23 mouse cellular contexts compared by ENCODE assay signal in the genomic region with DNA sequence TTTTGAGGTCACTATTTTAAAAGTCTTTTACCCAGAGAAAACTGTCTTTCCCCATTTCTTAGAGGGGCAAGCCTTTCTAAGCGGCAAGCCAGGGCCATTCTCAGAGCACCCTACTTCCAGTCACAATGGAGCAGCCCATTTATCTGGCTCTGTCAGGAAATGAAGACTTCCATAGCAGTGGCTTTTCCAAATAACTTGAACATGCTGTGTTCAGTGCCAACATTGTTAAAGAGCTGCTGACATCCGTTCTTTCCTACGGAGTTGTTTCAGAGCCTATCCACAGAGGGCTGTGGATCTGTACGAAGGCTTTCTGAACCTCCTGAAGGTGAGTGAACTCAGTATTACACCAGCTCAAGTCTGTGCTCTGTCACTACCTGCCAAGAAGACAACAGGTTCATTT. TPM values are rescaled to one million over a fixed set of nuclear protein-coding genes. Genes with fewer than 3 reads are reported as not detected.
DNase-seq lines count a peak whose midpoint lies in the region; ATAC-seq lines count a peak whose summit lies in the region.
"Had no signal": no experiment of that assay in that cellular context is flagged by ENCODE, and none has a peak within 500 bp of the region (broad histone marks: within the 10 kb centered on the region; RNA-seq: fewer than 3 reads in every experiment).

No protein-coding gene starts in this region.

- 0 out of 2 replicates have a peak, but pooled peaks cover 3% of the 10 kb centered on the region for H3K4me1 ChIP-seq in heart, embryonic 13.5 days
- H3K4me1 ChIP-seq in liver, embryonic 16.5 days (ENCODE audit: control insufficient read depth, low read depth, low read length): no peaks in the 10 kb centered on the region
- peaks cover 6% of the 10 kb centered on the region; the same call in 1 of the 2 replicates for H3K4me1 ChIP-seq in liver, embryonic 12.5 days
- no peaks in the 10 kb centered on the region for H3K4me1 ChIP-seq in heart, embryonic 16.5 days (ENCODE audit: control insufficient read depth, insufficient read depth, low read length)
- H3K4me1 ChIP-seq: forebrain, embryonic 12.5 days; hindbrain, embryonic 10.5 days; midbrain, embryonic 10.5 days; stomach, embryonic 15.5 days had no signal

- no peaks in the 10 kb centered on the region for H3K9me3 ChIP-seq in heart, embryonic 13.5 days
- H3K9me3 ChIP-seq in liver, embryonic 16.5 days (replicated peaks; ENCODE audit: control insufficient read depth, low read length): no peaks in the 10 kb centered on the region
- H3K9me3 ChIP-seq in liver, embryonic 12.5 days (replicated peaks): no peaks in the 10 kb centered on the region
- H3K9me3 ChIP-seq in heart, embryonic 16.5 days (replicated peaks; ENCODE audit: control insufficient read depth, low read length): no peaks in the 10 kb centered on the region
- H3K9me3 ChIP-seq: forebrain, embryonic 12.5 days; midbrain, embryonic 10.5 days; stomach, embryonic 15.5 days had no signal

- intact Hi-C loops in heart, postnatal 36 days (cut with DNase I): loop anchor here (2.0 to 5.0 kb wide), 3 partner anchors 56 to 190 kb away; a partner anchor contains a TSS

- no peaks in the 10 kb centered on the region for H3K27me3 ChIP-seq in heart, embryonic 13.5 days (replicated peaks)
- no peaks in the 10 kb centered on the region for H3K27me3 ChIP-seq in liver, embryonic 16.5 days (ENCODE audit: control insufficient read depth, insufficient read depth, low read depth, low read length)
- H3K27me3 ChIP-seq in liver, embryonic 12.5 days (replicated peaks): no peaks in the 10 kb centered on the region
- H3K27me3 ChIP-seq in heart, embryonic 16.5 days (ENCODE audit: control insufficient read depth, insufficient read depth, low read length): no peaks in the 10 kb centered on the region
- H3K27me3 ChIP-seq: forebrain, embryonic 12.5 days; stomach, embryonic 15.5 days had no signal

- H3K27ac ChIP-seq in heart, embryonic 13.5 days (replicated peaks): peak overlapping the region; percentile 63; the same call in 1 of the 2 replicates
- no peak overlapping the region for H3K27ac ChIP-seq in liver, embryonic 16.5 days (ENCODE audit: low read length)
- no peak overlapping the region for H3K27ac ChIP-seq in liver, embryonic 12.5 days
- peak overlapping the region; percentile 55; the same call in 1 of the 2 replicates for H3K27ac ChIP-seq in heart, embryonic 16.5 days (ENCODE audit: low read length)
- H3K27ac ChIP-seq: forebrain, embryonic 12.5 days; hindbrain, embryonic 10.5 days; hindbrain, postnatal 0 days; left cerebral cortex, adult 2 months; macrophage; midbrain, embryonic 10.5 days; stomach, embryonic 15.5 days had no signal

- ATAC-seq in heart, embryonic 13.5 days (ENCODE audit: extremely low read depth, insufficient number of reproducible peaks, low FRiP score, low TSS enrichment): no peak
- ATAC-seq in liver, embryonic 16.5 days (ENCODE audit: low read depth): 0 out of 2 replicates have a peak, but pooled peaks have one; percentile 7
- ATAC-seq in liver, embryonic 12.5 days: no peak
- ATAC-seq in heart, embryonic 16.5 days (replicated peaks; ENCODE audit: extremely low read depth, insufficient read depth, low FRiP score): peak; percentile 55; the same call in 1 of the 2 replicates
- ATAC-seq: hindbrain, postnatal 0 days; intestine, postnatal 0 days had no signal

- no peak overlapping the region for H3K4me2 ChIP-seq in heart, embryonic 13.5 days
- no peak overlapping the region for H3K4me2 ChIP-seq in liver, embryonic 16.5 days (ENCODE audit: low read depth, low read length)
- H3K4me2 ChIP-seq in liver, embryonic 12.5 days: no peak overlapping the region
- no peak overlapping the region for H3K4me2 ChIP-seq in heart, embryonic 16.5 days (ENCODE audit: low read depth, low read length)
- H3K4me2 ChIP-seq: forebrain, embryonic 12.5 days; stomach, embryonic 15.5 days had no signal

- H3K36me3 ChIP-seq in heart, embryonic 13.5 days: peaks cover 60% of the 10 kb centered on the region
- H3K36me3 ChIP-seq in liver, embryonic 16.5 days (ENCODE audit: control insufficient read depth, insufficient read depth): no peaks in the 10 kb centered on the region
- peaks cover 18% of the 10 kb centered on the region for H3K36me3 ChIP-seq in liver, embryonic 12.5 days
- peaks cover 12% of the 10 kb centered on the region for H3K36me3 ChIP-seq in heart, embryonic 16.5 days (ENCODE audit: control insufficient read depth, insufficient read depth)

- no peak for DNase-seq in heart, postnatal 36 days
- peak; percentile 12 to 55 for DNase-seq in kidney, postnatal 36 days
- no peak for DNase-seq in cerebellum, postnatal 25 days
- no peak for DNase-seq in adrenal gland, postnatal 4 days (ENCODE audit: low spot score in 2 of 2)
- DNase-seq: adrenal gland, adult 2 months; cerebellum, adult 9-10 months; gastrocnemius, postnatal 14 days; left cerebral cortex, postnatal 4 days; liver; retina, postnatal 1 day; thymus, adult 18-20 months had no signal

- 63% methylated on average over 4 of the region's 4 CpGs for WGBS in heart, embryonic 13.5 days
- 65% methylated on average over 4 of the region's 4 CpGs for WGBS in liver, embryonic 16.5 days (ENCODE audit: insufficient replicate concordance)
- WGBS in liver, embryonic 12.5 days (ENCODE audit: insufficient replicate concordance): 78% methylated on average over 4 of the region's 4 CpGs
- 54% methylated on average over 4 of the region's 4 CpGs for WGBS in heart, embryonic 16.5 days

- H3K4me3 ChIP-seq in heart, embryonic 13.5 days: no peak overlapping the region
- no peak overlapping the region for H3K4me3 ChIP-seq in liver, embryonic 16.5 days (ENCODE audit: low read depth, low read length)
- no peak overlapping the region for H3K4me3 ChIP-seq in liver, embryonic 12.5 days
- H3K4me3 ChIP-seq in heart, embryonic 16.5 days (ENCODE audit: low read length): no peak overlapping the region
- H3K4me3 ChIP-seq: forebrain, embryonic 12.5 days; hindbrain, embryonic 10.5 days; left cerebral cortex, adult 2 months; midbrain, embryonic 10.5 days; stomach, embryonic 15.5 days had no signal

- H3K9ac ChIP-seq in heart, embryonic 13.5 days: no peak overlapping the region
- H3K9ac ChIP-seq in liver, embryonic 16.5 days (ENCODE audit: low read depth, low read length): no peak overlapping the region
- no peak overlapping the region for H3K9ac ChIP-seq in liver, embryonic 12.5 days
- H3K9ac ChIP-seq in heart, embryonic 16.5 days (ENCODE audit: low read length): no peak overlapping the region
- H3K9ac ChIP-seq: forebrain, embryonic 12.5 days; stomach, embryonic 15.5 days had no signal

RNA-seq across cellular contexts. Expression of a gene that starts 55.2 kb away (rescaled TPM):
- polyA plus RNA-seq in heart, embryonic 13.5 days (2015; fragmentation: Nextera tagmentation; extraction: Ambion mirVana): 60.5 and 70.6 TPM in 2 replicates
- total RNA-seq in heart, postnatal 36 days (2021): 10 to 100 TPM; 77.4 to 79.7 TPM
- 23.6 and 26.5 TPM in 2 replicates for polyA plus RNA-seq in liver, embryonic 16.5 days (2015; fragmentation: Nextera tagmentation; extraction: Ambion mirVana)
- 27.3 and 30.0 TPM in 2 replicates for polyA plus RNA-seq in liver, embryonic 12.5 days (2016; fragmentation: Nextera tagmentation; extraction: Ambion mirVana)
- polyA plus RNA-seq in heart, embryonic 16.5 days (2015; fragmentation: Nextera tagmentation; extraction: Ambion mirVana): 85.3 and 89.0 TPM in 2 replicates
- total RNA-seq in adrenal gland, postnatal 4 days (2021): 100 to 1,000 TPM; 114 to 129 TPM
- polyA plus RNA-seq: macrophage had no signal

Comparison
In these comparisons a context has a peak if more than half of its experiments do, and no peak if none do; other contexts are left out.
1. ATAC-seq: peak in liver, embryonic 16.5 days (single experiment) and heart, embryonic 16.5 days (single experiment); none in heart, embryonic 13.5 days (single experiment) and liver, embryonic 12.5 days (single experiment).
2. H3K27ac ChIP-seq: peak in heart, embryonic 13.5 days (single experiment) and heart, embryonic 16.5 days (single experiment); none in liver, embryonic 16.5 days (single experiment) and liver, embryonic 12.5 days (single experiment).
3. DNase-seq: peak in kidney, postnatal 36 days (2 of 2); none in heart, postnatal 36 days (0 of 2), cerebellum, postnatal 25 days (0 of 2) and adrenal gland, postnatal 4 days (0 of 2).